In the genomic region with DNA sequence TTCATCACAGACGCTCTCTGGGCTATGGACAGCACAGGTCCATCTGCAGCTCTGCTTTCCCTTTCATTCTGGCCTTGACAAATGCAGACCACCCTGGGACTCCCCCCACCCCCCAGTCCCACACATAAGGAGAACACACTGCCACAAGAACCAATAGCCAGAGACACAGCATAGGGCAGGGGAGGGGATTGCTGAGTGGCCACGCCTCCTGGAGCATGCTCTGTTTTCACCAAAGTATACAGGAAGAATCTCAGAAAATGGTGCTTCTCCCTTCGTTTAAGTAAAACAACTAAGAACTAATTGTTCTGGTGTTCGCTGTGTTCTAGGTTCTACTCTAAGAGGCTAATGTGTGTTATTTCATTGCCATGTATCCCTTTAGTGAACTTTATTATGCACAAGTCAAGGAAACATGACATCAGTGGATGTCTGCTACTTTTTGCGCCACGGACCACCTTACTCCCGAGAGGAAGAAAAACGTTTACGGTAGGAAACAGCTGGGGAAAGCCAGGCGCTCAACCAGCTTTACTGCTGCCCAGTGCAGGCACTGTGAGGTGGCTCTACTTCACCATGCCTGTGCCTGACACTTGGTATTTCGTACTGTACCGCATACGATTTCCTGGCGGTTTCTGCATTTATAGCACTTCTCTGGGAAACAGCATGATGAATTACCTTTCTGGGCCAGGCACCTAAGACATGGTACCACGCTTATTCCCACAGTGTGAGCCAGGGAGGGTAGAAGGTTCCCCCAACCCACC, we compare ENCODE assay signal across 11 mouse cellular contexts. TPM values are rescaled to one million over a fixed set of nuclear protein-coding genes. Genes with fewer than 3 reads are reported as not detected.
DNase-seq lines count a peak whose midpoint lies in the region; ATAC-seq and TF ChIP-seq lines count a peak whose summit lies in the region.
"Had no signal": no experiment of that assay in that cellular context is flagged by ENCODE, and none has a peak within 500 bp of the region (broad histone marks: within the 10 kb centered on the region; RNA-seq: fewer than 3 reads in every experiment).

No protein-coding gene starts in this region.

- TF ChIP-seq CTCF in layer of hippocampus, adult 2 months (conservative IDR thresholded peaks at IDR 0.05), result no peak
- no peak for TF ChIP-seq CTCF in CH12.LX (conservative IDR thresholded peaks at IDR 0.05 in 1 of 2, IDR thresholded peaks at IDR 0.05 in 1 of 2; ENCODE audit: low read depth in 2 of 2, low read length in 2 of 2)

- intact Hi-C loops in left cerebral cortex, postnatal 25 days (cut with DNase I), result no loop called here

- peak; percentile 29; the same call in 1 of the 2 replicates for ATAC-seq in limb, embryonic 13.5 days (ENCODE audit: low FRiP score, low read depth)
- no peak for ATAC-seq in forebrain, embryonic 11.5 days (replicated peaks; ENCODE audit: low FRiP score)

- no peak for TF ChIP-seq EP300 in CH12.LX (IDR thresholded peaks at IDR 0.05; ENCODE audit: low read length)

- 67% methylated on average over 15 of the region's 15 CpGs for WGBS in limb, embryonic 13.5 days
- 88% methylated on average over 15 of the region's 15 CpGs for WGBS in forebrain, embryonic 11.5 days

- H3K4me3 ChIP-seq in layer of hippocampus, adult 2 months, result no peak overlapping the region
- H3K4me3 ChIP-seq in CH12.LX (replicated peaks in 1 of 3; ENCODE audit: low read depth in 2 of 3, low read length in 2 of 3, poor library complexity in 1 of 3), result no peak overlapping the region
- H3K4me3 ChIP-seq in limb, embryonic 13.5 days, result no peak overlapping the region
- no peak overlapping the region for H3K4me3 ChIP-seq in forebrain, embryonic 11.5 days (ENCODE audit: low read depth, low read length)
- H3K4me3 ChIP-seq: heart, adult 2 months; stomach, embryonic 15.5 days had no signal

- TF ChIP-seq RAD21 in CH12.LX (IDR thresholded peaks at IDR 0.05; ENCODE audit: low read depth, low read length), result no peak

- no peak overlapping the region for H3K9ac ChIP-seq in CH12.LX (ENCODE audit: insufficient read depth, low read depth)
- H3K9ac ChIP-seq in limb, embryonic 13.5 days, result no peak overlapping the region
- H3K9ac ChIP-seq in forebrain, embryonic 11.5 days (ENCODE audit: low read length), result no peak overlapping the region
- H3K9ac ChIP-seq: stomach, embryonic 15.5 days had no signal

- H3K9me3 ChIP-seq in CH12.LX (replicated peaks; ENCODE audit: low read length), result no peaks in the 10 kb centered on the region
- no peaks in the 10 kb centered on the region for H3K9me3 ChIP-seq in limb, embryonic 13.5 days
- H3K9me3 ChIP-seq in forebrain, embryonic 11.5 days (ENCODE audit: control insufficient read depth, low read length), result no peaks in the 10 kb centered on the region
- H3K9me3 ChIP-seq: stomach, embryonic 15.5 days had no signal

- H3K4me1 ChIP-seq in CH12.LX (ENCODE audit: control insufficient read depth in 1 of 2, insufficient read depth in 2 of 2), result peaks cover 2 to 22% of the 10 kb centered on the region in 2 experiments; a peak in 3 of 4 replicates
- H3K4me1 ChIP-seq in limb, embryonic 13.5 days, result peaks cover 23% of the 10 kb centered on the region
- no peaks in the 10 kb centered on the region for H3K4me1 ChIP-seq in forebrain, embryonic 11.5 days (replicated peaks; ENCODE audit: control insufficient read depth, insufficient read depth, low read length)

- H3K79me2 ChIP-seq in CH12.LX (replicated peaks; ENCODE audit: control insufficient read depth, extremely low read depth, insufficient read depth, poor library complexity, severe bottlenecking), result peaks cover 33% of the 10 kb centered on the region

- H3K4me2 ChIP-seq in CH12.LX (ENCODE audit: insufficient read depth, low read depth, poor library complexity, severe bottlenecking), result no peak overlapping the region
- no peak overlapping the region for H3K4me2 ChIP-seq in limb, embryonic 13.5 days (replicated peaks)
- H3K4me2 ChIP-seq in forebrain, embryonic 11.5 days (ENCODE audit: low read depth, low read length, severe bottlenecking), result no peak overlapping the region
- H3K4me2 ChIP-seq: stomach, embryonic 15.5 days had no signal

- 0 out of 2 replicates have a peak overlapping the region, but pooled peaks have one; percentile 18 for H3K27ac ChIP-seq in layer of hippocampus, adult 2 months
- H3K27ac ChIP-seq in CH12.LX (ENCODE audit: insufficient read depth, low read depth), result no peak overlapping the region
- H3K27ac ChIP-seq in limb, embryonic 13.5 days, result no peak overlapping the region
- no peak overlapping the region for H3K27ac ChIP-seq in forebrain, embryonic 11.5 days (ENCODE audit: low read depth, low read length)
- H3K27ac ChIP-seq: heart, adult 2 months; stomach, embryonic 15.5 days had no signal

- dilution Hi-C loops in CH12.LX (cut with MboI; ENCODE audit: extremely low pct_ligation_motif_present, extremely low pct_unique_long_range_greater_than_20kb, low sequenced_read_pairs), result no loop called here

- TF ChIP-seq POLR2A in CH12.LX (IDR thresholded peaks at IDR 0.05; ENCODE audit: low read depth, low read length), result no peak

- no peaks in the 10 kb centered on the region for H3K27me3 ChIP-seq in CH12.LX (replicated peaks)
- H3K27me3 ChIP-seq in limb, embryonic 13.5 days, result no peaks in the 10 kb centered on the region
- H3K27me3 ChIP-seq in forebrain, embryonic 11.5 days (ENCODE audit: control insufficient read depth, insufficient read depth, low read length), result no peaks in the 10 kb centered on the region
- H3K27me3 ChIP-seq: stomach, embryonic 15.5 days had no signal

- DNase-seq in layer of hippocampus, adult 2 months (ENCODE audit: low spot score in 2 of 2), result no peak
- no peak for DNase-seq in layer of hippocampus, adult 8-10 months (ENCODE audit: low spot score in 2 of 2)
- peak; percentile 26 to 39 for DNase-seq in B cell, adult 2 months
- peak; percentile 9 for DNase-seq in CH12.LX (ENCODE audit: extremely low read depth)
- no peak for DNase-seq in left cerebral cortex, postnatal 25 days (ENCODE audit: low spot score in 2 of 2)
- no peak for DNase-seq in forebrain, embryonic 11.5 days (ENCODE audit: low spot score)
- DNase-seq: cerebellum, postnatal 36 days; heart, adult 2 months; layer of hippocampus, adult 9-11 months had no signal

- peaks cover 22 to 76% of the 10 kb centered on the region in 2 experiments for H3K36me3 ChIP-seq in CH12.LX (replicated peaks in 1 of 2; ENCODE audit: control insufficient read depth in 1 of 2, insufficient read depth in 1 of 2, low read length in 1 of 2)
- H3K36me3 ChIP-seq in limb, embryonic 13.5 days, result peaks cover 37% of the 10 kb centered on the region
- no peaks in the 10 kb centered on the region for H3K36me3 ChIP-seq in forebrain, embryonic 11.5 days (ENCODE audit: control insufficient read depth, insufficient read depth, low read length)

- in situ Hi-C loops in CH12.LX (cut with MboI; ENCODE audit: low pct_ligation_motif_present, low pct_unique_long_range_greater_than_20kb, low sequenced_read_pairs), result no loop called here

TF ChIP-seq in CH12.LX, 34 proteins besides CTCF, POLR2A, EP300 and RAD21:
- TF ChIP-seq JUND (conservative IDR thresholded peaks at IDR 0.05; ENCODE audit: low read depth, low read length) (no peak), MAZ (IDR thresholded peaks at IDR 0.05; ENCODE audit: low read depth, low read length) (no peak), CHD2 (IDR thresholded peaks at IDR 0.05; ENCODE audit: low read length) (no peak), TCF12 (IDR thresholded peaks at IDR 0.05; ENCODE audit: low read depth, low read length) (no peak), MAFK (IDR thresholded peaks at IDR 0.05; ENCODE audit: insufficient replicate concordance, low read length) (no peak), ELF1 (IDR thresholded peaks at IDR 0.05; ENCODE audit: low read depth, low read length) (no peak), NRF1 (IDR thresholded peaks at IDR 0.05; ENCODE audit: low read depth, low read length) (0 out of 2 replicates have a peak, but pooled peaks have one; percentile 35)

RNA-seq across cellular contexts. Expression of a gene that starts 7.2 kb away (rescaled TPM):
- 100 to 1,000 TPM; 111 to 112 TPM for total RNA-seq in layer of hippocampus, adult 2 months (2021)
- total RNA-seq in layer of hippocampus, adult 8-10 months (2022), result 100 to 1,000 TPM; 106 to 117 (median 108) TPM
- total RNA-seq in CH12.LX (2012; rRNA removed) (8.4 and 10.8 TPM in 2 replicates), CH12.LX (2014; rRNA removed) (16.1 and 17.1 TPM in 2 replicates)
- 13.4 and 13.5 TPM in 2 replicates for polyA plus RNA-seq in CH12.LX (2012; ENCODE audit: insufficient read length, low read depth)
- 49.0 and 49.6 TPM in 2 replicates for polyA plus RNA-seq in limb, embryonic 13.5 days (2015; fragmentation: Nextera tagmentation; extraction: Ambion mirVana)
- total RNA-seq in left cerebral cortex, postnatal 25 days (2021), result 100 to 1,000 TPM; 118 to 120 TPM
- polyA plus RNA-seq in forebrain, embryonic 11.5 days (2014; fragmentation: Nextera tagmentation; extraction: Ambion mirVana), result 44.6 and 46.2 TPM in 2 replicates

Comparison
In these comparisons a context has a peak if more than half of its experiments do, and no peak if none do; other contexts are left out.
1. DNase-seq: peak in B cell, adult 2 months (2 of 2) and CH12.LX (single experiment); none in layer of hippocampus, adult 2 months (0 of 2), layer of hippocampus, adult 8-10 months (0 of 2), left cerebral cortex, postnatal 25 days (0 of 2) and forebrain, embryonic 11.5 days (single experiment).
2. RNA of a gene that starts 7.2 kb away (total RNA-seq): 118 to 120 TPM in left cerebral cortex, postnatal 25 days, 111 to 112 TPM in layer of hippocampus, adult 2 months and 106 to 117 TPM in layer of hippocampus, adult 8-10 months; 8.4 to 17.1 TPM in CH12.LX; every median in the first group is over 4 times any median in the second.